ENCODE assay signal across 12 mouse cellular contexts in genomic region chr6:126384210-126385012, GRCm38 (mm10).
DNase-seq lines count a peak whose midpoint lies in the region; ATAC-seq and TF ChIP-seq lines count a peak whose summit lies in the region.
"Had no signal": no experiment of that assay in that cellular context is flagged by ENCODE, and none has a peak within 500 bp of the region (broad histone marks: within the 10 kb centered on the region; RNA-seq: fewer than 3 reads in every experiment).

No protein-coding gene starts in this region.

- WGBS in limb, embryonic 15.5 days: 33% methylated on average over 9 of the region's 9 CpGs
- 75% methylated on average over 9 of the region's 9 CpGs for WGBS in thymus, adult 2 months

- peak; percentile 20 for DNase-seq in adrenal gland, adult 8-10 months
- DNase-seq in adrenal gland, postnatal 25 days: no peak
- DNase-seq in gastrocnemius, adult 2 months: peak; percentile 24
- DNase-seq in gastrocnemius, postnatal 10 days: no peak
- peak; percentile 41 for DNase-seq in Muller cell, postnatal 12 days (ENCODE audit: inconsistent ontology term)
- DNase-seq in thymus, adult 2 months: no peak
- DNase-seq in frontal cortex, postnatal 25 days (ENCODE audit: low spot score in 2 of 2): no peak
- DNase-seq: spleen, adult 18-20 months; thymus, adult 18-20 months had no signal

- no peak for TF ChIP-seq CTCF in gastrocnemius, adult 2 months (IDR thresholded peaks at IDR 0.05)
- no peak for TF ChIP-seq CTCF in thymus, adult 2 months (IDR thresholded peaks at IDR 0.05; ENCODE audit: borderline replicate concordance, control insufficient read depth, extremely low read depth, insufficient read depth, low read length, poor library complexity)

- no peak overlapping the region for H3K27ac ChIP-seq in gastrocnemius, adult 2 months
- H3K27ac ChIP-seq in limb, embryonic 15.5 days: no peak overlapping the region
- H3K27ac ChIP-seq in thymus, adult 2 months (ENCODE audit: control insufficient read depth, insufficient read depth, low read length): no peak overlapping the region
- H3K27ac ChIP-seq: kidney, postnatal 0 days; midbrain, embryonic 12.5 days had no signal

- intact Hi-C loops in gastrocnemius, adult 2 months (cut with DNase I): no loop called here

- no peaks in the 10 kb centered on the region for H3K27me3 ChIP-seq in limb, embryonic 15.5 days
- H3K27me3 ChIP-seq in thymus, adult 2 months (ENCODE audit: control insufficient read depth, insufficient read depth, low read length): no peaks in the 10 kb centered on the region
- H3K27me3 ChIP-seq: midbrain, embryonic 12.5 days had no signal

- 0 out of 2 replicates have a peak, but pooled peaks have one; percentile 72 for ATAC-seq in limb, embryonic 15.5 days (ENCODE audit: insufficient number of reproducible peaks, low FRiP score, low TSS enrichment, low read depth)

- H3K4me2 ChIP-seq in limb, embryonic 15.5 days: no peak overlapping the region
- H3K4me2 ChIP-seq: midbrain, embryonic 12.5 days had no signal

- no peaks in the 10 kb centered on the region for H3K36me3 ChIP-seq in limb, embryonic 15.5 days
- no peaks in the 10 kb centered on the region for H3K36me3 ChIP-seq in thymus, adult 2 months (ENCODE audit: control insufficient read depth, insufficient read depth, low read length)
- H3K36me3 ChIP-seq: midbrain, embryonic 12.5 days had no signal

- no peak for TF ChIP-seq POLR2A in thymus, adult 2 months (IDR thresholded peaks at IDR 0.05; ENCODE audit: control insufficient read depth, extremely low read depth, insufficient read depth, low read length, poor library complexity)

- H3K9ac ChIP-seq in limb, embryonic 15.5 days: no peak overlapping the region
- H3K9ac ChIP-seq: midbrain, embryonic 12.5 days had no signal

- H3K4me1 ChIP-seq in limb, embryonic 15.5 days: peaks cover 9% of the 10 kb centered on the region; the same call in 1 of the 2 replicates
- no peaks in the 10 kb centered on the region for H3K4me1 ChIP-seq in thymus, adult 2 months (replicated peaks; ENCODE audit: control insufficient read depth, insufficient read depth, low read length)
- H3K4me1 ChIP-seq: midbrain, embryonic 12.5 days had no signal

- H3K4me3 ChIP-seq in gastrocnemius, adult 2 months: no peak overlapping the region
- H3K4me3 ChIP-seq in limb, embryonic 15.5 days: no peak overlapping the region
- H3K4me3 ChIP-seq in thymus, adult 2 months (ENCODE audit: control insufficient read depth, insufficient read depth, low read length): no peak overlapping the region
- H3K4me3 ChIP-seq: midbrain, embryonic 12.5 days had no signal

- H3K9me3 ChIP-seq in limb, embryonic 15.5 days: no peaks in the 10 kb centered on the region
- H3K9me3 ChIP-seq: midbrain, embryonic 12.5 days had no signal

Comparison
In these comparisons a context has a peak if more than half of its experiments do, and no peak if none do; other contexts are left out.
1. DNase-seq: peak in adrenal gland, adult 8-10 months (single experiment), gastrocnemius, adult 2 months (single experiment) and Muller cell, postnatal 12 days (single experiment); none in adrenal gland, postnatal 25 days (single experiment), gastrocnemius, postnatal 10 days (single experiment), thymus, adult 2 months (single experiment) and frontal cortex, postnatal 25 days (0 of 2).